Mouse (Mus musculus) MEL (cell line): Measurements from ENCODE around the gene 4932415D10Rik. TPM values are rescaled to one million over a fixed set of nuclear protein-coding genes. Genes with fewer than 3 reads are reported as not detected.

Source experiments
- DNase-seq: peaks from one replicate; pipeline ENCODE4 v3.0.0; 2011; ENCODE audit warnings: low read depth, low spot score
- H3K27ac ChIP-seq: 2 replicates; pipeline ENCODE4 v1.5.1; 2012; ENCODE audit warnings: low read depth, mild to moderate bottlenecking, control low read depth, low read length, moderate library complexity; ENCODE audit not compliant: control insufficient read depth
- H3K27me3 ChIP-seq, 2 experiments: fragments of 150-350 bp in 1 of 2; sonication (generic) in 1 of 2; 2 replicates each; pipeline ENCODE4 v1.6.1; 2012; ENCODE audit warnings: low read length in 2 of 2, mild to moderate bottlenecking in 2 of 2, improper control_type of control experiment in 1 of 2, moderate library complexity in 1 of 2; ENCODE audit not compliant: insufficient read depth in 2 of 2, control insufficient read depth in 1 of 2
- H3K36me3 ChIP-seq, 2 experiments: 2 replicates each; pipeline ENCODE4 v1.6.1; 2012 to 2014; ENCODE audit warnings: low read length in 2 of 2, improper control_type of control experiment in 1 of 2, inconsistent platforms in 1 of 2, mild to moderate bottlenecking in 1 of 2; ENCODE audit not compliant: insufficient read depth in 2 of 2, control insufficient read depth in 1 of 2
- H3K4me1 ChIP-seq, 2 experiments: fragments of 150-350 bp in 1 of 2; sonication (generic) in 1 of 2; 2 replicates each; pipeline ENCODE4 v1.6.1; 2012; ENCODE audit warnings: low read length in 2 of 2, improper control_type of control experiment in 1 of 2, mild to moderate bottlenecking in 1 of 2; ENCODE audit not compliant: insufficient read depth in 2 of 2, control insufficient read depth in 1 of 2
- H3K4me3 ChIP-seq, 2 experiments: fragments of 150-350 bp in 1 of 2; sonication (generic) in 1 of 2; 2 replicates each; pipeline ENCODE4 v1.5.1; 2012; ENCODE audit warnings: low read depth in 2 of 2, low read length in 2 of 2, mild to moderate bottlenecking in 2 of 2, moderate library complexity in 2 of 2, control low read depth in 1 of 2, improper control_type of control experiment in 1 of 2; ENCODE audit not compliant: control insufficient read depth in 1 of 2, insufficient read depth in 1 of 2
- H3K79me2 ChIP-seq: 2 replicates; pipeline ENCODE4 v1.6.1; 2012; ENCODE audit warnings: mild to moderate bottlenecking, low read length, moderate library complexity; ENCODE audit not compliant: control insufficient read depth, poor library complexity, insufficient read depth
- H3K9ac ChIP-seq: 2 replicates; pipeline ENCODE4 v1.6.1; 2012; ENCODE audit warnings: low read depth, mild to moderate bottlenecking, control low read depth, low read length, moderate library complexity; ENCODE audit not compliant: control insufficient read depth, poor library complexity, severe bottlenecking
- H3K9me3 ChIP-seq: fragments of 150-350 bp; sonication (generic); replicated peaks from 2 replicates; pipeline ENCODE4 v1.6.1; 2012; ENCODE audit warnings: mild to moderate bottlenecking, low read length, improper control_type of control experiment, moderate library complexity; ENCODE audit not compliant: insufficient read depth
- CTCF ChIP-seq, 3 experiments: IDR thresholded peaks in 2 of 3; conservative IDR thresholded peaks in 1 of 3; 2 replicates each; pipeline ENCODE4 v1.5.1; 2011 to 2012; ENCODE audit warnings: low read length in 3 of 3, low read depth in 2 of 3, mild to moderate bottlenecking in 2 of 3, improper control_type of control experiment in 1 of 3, inconsistent platforms in 1 of 3, mixed read lengths in 1 of 3, moderate library complexity in 1 of 3; ENCODE audit not compliant: control insufficient read depth in 1 of 3, insufficient read depth in 1 of 3, poor library complexity in 1 of 3, severe bottlenecking in 1 of 3
- MYC ChIP-seq: IDR thresholded peaks from 2 replicates; pipeline ENCODE4 v1.6.1; 2011; ENCODE audit warnings: low read depth, mild to moderate bottlenecking, low read length, improper control_type of control experiment, moderate library complexity
- NELFE ChIP-seq: IDR thresholded peaks from 2 replicates; pipeline ENCODE4 v1.6.1; 2011; ENCODE audit warnings: low read depth, low read length, improper control_type of control experiment
- RAD21 ChIP-seq: IDR thresholded peaks from 2 replicates; pipeline ENCODE4 v1.6.1; 2011; ENCODE audit warnings: mild to moderate bottlenecking, low read depth, low read length, improper control_type of control experiment
- SIN3A ChIP-seq: IDR thresholded peaks from 2 replicates; pipeline ENCODE4 v1.6.1; 2012; ENCODE audit warnings: low read length, improper control_type of control experiment, inconsistent platforms
- polyA plus RNA-seq, 2 experiments: library from polyadenylated mRNA; stranded (reverse) in 1 of 2; unstranded in 1 of 2; fragments of >175 nt in 1 of 2; fragments of >200 nt in 1 of 2; gene quantifications; 2 replicates each; pipeline versions ENCODE4 v1.2.1 to v1.2.4; 2012; ENCODE audit warnings: low replicate concordance in 2 of 2, low read depth in 1 of 2; ENCODE audit not compliant: insufficient read length in 2 of 2, insufficient read depth in 1 of 2, missing spikeins in 1 of 2
- total RNA-seq: library from RNA; depleted of rRNA; stranded (reverse); fragments of 300-350 nt; gene quantifications from 2 replicates; pipeline ENCODE4 v1.2.3, GENCODE M21; 2012; rRNA removed

The 4932415D10Rik gene
- total and polyA plus RNA-seq, 3 experiments: 0.03 TPM; not detected in 2

DNA sequence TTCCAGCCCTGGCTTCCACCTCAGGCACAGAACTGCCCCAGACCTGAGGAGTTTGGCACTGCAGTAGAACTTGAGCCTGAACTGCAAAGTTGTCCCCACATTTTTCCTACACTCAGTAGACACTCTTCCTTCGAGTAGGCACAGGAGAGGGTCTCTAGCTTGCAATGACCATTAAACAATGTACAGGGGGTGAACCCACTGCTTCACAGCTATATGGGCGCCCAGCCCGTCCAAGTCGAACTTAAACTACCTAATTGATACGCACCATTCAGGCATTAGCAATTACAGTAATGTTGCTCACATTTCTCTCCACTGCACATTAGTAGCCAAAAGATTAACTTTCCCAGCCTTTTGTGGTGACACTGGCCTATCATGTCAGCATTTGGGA, 75.0 kb downstream of the 4932415D10Rik start:
- no peaks in the 10 kb centered on the region for H3K27me3 ChIP-seq
- no peak overlapping the region for H3K4me3 ChIP-seq
- H3K36me3 ChIP-seq: no peaks in the 10 kb centered on the region
- H3K4me1 ChIP-seq: no peaks in the 10 kb centered on the region
- no peak for TF ChIP-seq SIN3A
- TF ChIP-seq CTCF (IDR thresholded peaks at IDR 0.05 in 2 of 3, conservative IDR thresholded peaks at IDR 0.05 in 1 of 3; ENCODE audit: control insufficient read depth in 1 of 3, insufficient read depth in 1 of 3, low read depth in 2 of 3, low read length in 3 of 3, poor library complexity in 1 of 3, severe bottlenecking in 1 of 3): no peak
- TF ChIP-seq NELFE: no peak
- TF ChIP-seq RAD21: no peak
- H3K27ac ChIP-seq: no peak overlapping the region
- no peak overlapping the region for H3K9ac ChIP-seq
- no peaks in the 10 kb centered on the region for H3K79me2 ChIP-seq
- H3K9me3 ChIP-seq: no peaks in the 10 kb centered on the region
- DNase-seq: no peak

DNA sequence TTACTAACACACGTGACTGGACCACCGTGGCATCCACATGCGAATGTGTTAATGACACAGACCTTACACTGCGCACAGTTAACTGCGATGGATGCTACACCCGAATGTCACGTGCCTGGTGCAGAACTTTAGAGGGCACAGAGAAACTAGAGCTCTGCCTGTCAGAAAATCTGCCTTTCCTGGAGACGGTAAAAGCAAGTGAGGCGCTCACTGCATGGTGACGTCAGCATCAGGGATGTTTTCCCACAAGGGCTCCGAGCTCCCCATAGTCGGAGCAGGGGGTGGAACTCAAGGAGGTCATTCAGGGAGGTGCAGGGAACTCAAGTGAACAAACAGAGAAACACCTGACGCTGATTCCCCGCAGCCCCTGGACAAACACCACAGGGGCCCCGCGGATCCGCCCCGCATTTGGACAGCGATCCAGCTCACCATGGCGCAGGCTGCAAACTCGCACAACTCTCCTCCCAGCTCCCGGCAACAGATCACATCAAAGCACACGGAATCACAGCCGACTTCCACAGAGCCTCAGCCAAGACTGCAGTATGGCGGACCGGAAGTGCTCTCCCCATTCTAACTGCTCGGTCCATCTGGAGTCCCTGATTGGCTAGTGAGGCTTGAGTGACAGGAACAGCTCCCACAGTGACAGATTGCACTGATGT, 75.5 kb downstream of the 4932415D10Rik start, which contains the start of gene Zfp938:
Gene Zfp938, minus strand, starts transcription at position 539 of the 659 bp plus-strand sequence.
- no peak within 1 kb of the TSS for H3K4me3 ChIP-seq
- TF ChIP-seq MYC: no peak
- H3K79me2 ChIP-seq: no peaks in the 10 kb centered on the region
- no peak for DNase-seq
- H3K9me3 ChIP-seq: no peaks in the 10 kb centered on the region
- no peaks in the 10 kb centered on the region for H3K36me3 ChIP-seq
- no peak within 1 kb of the TSS for H3K27ac ChIP-seq
- H3K9ac ChIP-seq: no peak within 1 kb of the TSS
- no peaks in the 10 kb centered on the region for H3K4me1 ChIP-seq
- H3K27me3 ChIP-seq: no peaks in the 10 kb centered on the region

Other genes with a start within 250 kb of the 4932415D10Rik start
- 1.9 and 2.3 TPM in 2 replicates for gene BC024063, start 233.2 kb downstream of the 4932415D10Rik start, total RNA-seq
- under 1 TPM in 1 of 2 experiments, not detected in 1; 0.92 TPM for gene BC024063, start 233.2 kb downstream of the 4932415D10Rik start, polyA plus RNA-seq
- 2.2 and 2.3 TPM in 2 replicates for gene AU041133, start 188.6 kb downstream of the 4932415D10Rik start, total RNA-seq
- under 1 TPM in 1 of 2 experiments, not detected in 1; 0.86 TPM for gene AU041133, start 188.6 kb downstream of the 4932415D10Rik start, polyA plus RNA-seq
- gene Zfp938, start 75.3 kb downstream of the 4932415D10Rik start, total RNA-seq: not detected in 2 replicates
- not detected for gene Zfp938, start 75.3 kb downstream of the 4932415D10Rik start, polyA plus RNA-seq
- 5.3 and 5.4 TPM in 2 replicates for gene Gm4924, start 37.7 kb upstream of the 4932415D10Rik start, total RNA-seq
- gene Gm4924, start 37.7 kb upstream of the 4932415D10Rik start, polyA plus RNA-seq: 1 to 10 TPM in 1 of 2 experiments, not detected in 1; 4.0 TPM
- not detected in 2 replicates for gene Gm1553, start 176.0 kb upstream of the 4932415D10Rik start, total RNA-seq
- gene Gm1553, start 176.0 kb upstream of the 4932415D10Rik start, polyA plus RNA-seq: not detected